Mouse (Mus musculus): ENCODE data around the gene Snx9. TPM values are rescaled to one million over a fixed set of nuclear protein-coding genes. Genes with fewer than 3 reads are reported as not detected.

The Snx9 gene
- polyA plus RNA-seq, 1 experiment from 2014 or later, result 55.9 TPM

DNA sequence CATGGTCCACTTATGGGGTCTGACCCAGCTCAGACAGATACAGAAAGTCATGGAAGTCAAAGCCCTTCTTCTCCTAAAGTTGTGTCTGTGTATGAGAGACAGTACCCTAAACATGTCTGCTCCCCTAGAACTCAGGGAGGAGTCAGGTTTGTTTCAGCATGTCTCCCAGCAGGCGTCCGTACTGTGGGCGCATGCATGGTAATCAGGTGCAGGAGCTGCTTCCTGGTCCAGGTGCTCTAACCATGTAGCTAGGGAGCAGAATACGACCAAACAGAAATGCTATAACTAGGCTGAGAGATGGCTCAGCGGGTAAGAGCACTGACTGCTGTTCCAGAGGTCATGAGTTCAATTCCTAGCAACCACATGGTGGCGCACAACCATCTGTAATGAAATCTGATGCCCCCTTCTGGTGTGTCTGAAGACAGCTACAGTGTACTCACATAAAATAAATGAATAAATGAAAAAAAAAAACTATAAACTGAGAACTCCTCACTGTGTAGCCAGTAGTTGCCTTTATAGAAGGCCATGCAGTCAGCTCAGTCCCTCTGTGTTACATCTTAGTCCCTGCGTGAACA, 52.5 kb downstream of the Snx9 start:
- Histone ChIP-seq H3K27me3 (replicated peaks) (no peaks in the 10 kb centered on the region), H3K4me3 (replicated peaks) (no peak overlapping the region), H3K36me3 (no peaks in the 10 kb centered on the region), H3K9me3 (no peaks in the 10 kb centered on the region), H3K9ac (no peak overlapping the region), H3K27ac (peak overlapping the region; percentile 81), H3K4me2 (replicated peaks) (peak overlapping the region; percentile 12; the same call in 1 of the 2 replicates), H3K4me1 (replicated peaks) (peaks cover 2% of the 10 kb centered on the region; the same call in 1 of the 2 replicates)
- peak; percentile 48 for ATAC-seq
- 62% methylated on average over 7 of the region's 7 CpGs for WGBS

DNA sequence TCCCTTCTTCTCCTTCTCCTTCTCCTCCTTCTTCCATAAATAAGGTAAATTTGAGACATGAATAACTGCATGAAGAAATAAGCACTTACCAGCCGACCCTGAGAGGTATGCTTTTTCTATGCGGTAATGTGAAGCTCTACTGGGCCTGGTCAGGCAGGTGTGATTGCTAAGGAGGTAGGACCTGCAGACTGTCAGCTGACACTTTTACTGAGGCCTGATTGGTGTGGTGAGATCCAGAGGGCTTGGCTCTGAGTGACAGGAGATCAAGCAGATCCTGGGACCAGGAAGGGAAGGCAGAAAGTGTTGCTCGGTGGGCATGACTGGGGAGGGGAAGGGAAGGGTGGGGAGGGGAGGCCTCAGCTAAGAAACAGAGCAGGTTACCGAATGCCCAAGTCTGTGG, 54.9 kb downstream of the Snx9 start:
- peak; percentile 65 for ATAC-seq
- Histone ChIP-seq H3K27me3 (replicated peaks) (no peaks in the 10 kb centered on the region), H3K27ac (0 out of 2 replicates have a peak overlapping the region, but pooled peaks have one; percentile 29), H3K4me3 (replicated peaks) (no peak overlapping the region), H3K9ac (no peak overlapping the region), H3K9me3 (no peaks in the 10 kb centered on the region), H3K36me3 (peaks cover 5% of the 10 kb centered on the region; the same call in 1 of the 2 replicates), H3K4me1 (replicated peaks) (0 out of 2 replicates have a peak, but pooled peaks cover 2% of the 10 kb centered on the region), H3K4me2 (replicated peaks) (peak overlapping the region; percentile 33; the same call in 1 of the 2 replicates)
- 40% methylated on average over 4 of the region's 4 CpGs for WGBS

DNA sequence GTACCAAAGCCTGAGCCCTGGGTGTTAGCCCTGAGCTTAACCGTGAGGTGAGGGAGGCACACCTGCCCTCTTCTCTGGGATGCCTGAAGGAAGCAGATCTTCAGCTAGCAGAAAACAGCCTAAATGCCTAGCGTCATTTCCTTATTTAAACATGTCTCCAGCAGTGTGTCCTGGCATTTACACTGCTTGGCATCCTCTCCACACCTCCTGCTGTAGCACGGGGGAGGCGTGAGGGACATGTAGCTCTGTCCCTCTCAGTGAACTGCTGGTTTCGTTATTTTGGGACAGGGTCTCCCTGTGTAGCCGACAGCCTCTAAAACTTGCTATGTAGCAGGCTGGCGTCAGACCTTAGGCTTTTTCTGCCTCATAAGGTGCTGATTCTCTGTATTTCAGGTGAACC, 55.5 kb downstream of the Snx9 start:
- ATAC-seq, result no peak
- Histone ChIP-seq H3K4me2 (replicated peaks) (no peak overlapping the region), H3K4me1 (replicated peaks) (0 out of 2 replicates have a peak, but pooled peaks cover 2% of the 10 kb centered on the region), H3K4me3 (replicated peaks) (no peak overlapping the region), H3K9ac (no peak overlapping the region), H3K27ac (no peak overlapping the region), H3K27me3 (replicated peaks) (no peaks in the 10 kb centered on the region), H3K9me3 (no peaks in the 10 kb centered on the region), H3K36me3 (peaks cover 5% of the 10 kb centered on the region; the same call in 1 of the 2 replicates)
- 88% methylated on average over 7 of the region's 7 CpGs for WGBS

DNA sequence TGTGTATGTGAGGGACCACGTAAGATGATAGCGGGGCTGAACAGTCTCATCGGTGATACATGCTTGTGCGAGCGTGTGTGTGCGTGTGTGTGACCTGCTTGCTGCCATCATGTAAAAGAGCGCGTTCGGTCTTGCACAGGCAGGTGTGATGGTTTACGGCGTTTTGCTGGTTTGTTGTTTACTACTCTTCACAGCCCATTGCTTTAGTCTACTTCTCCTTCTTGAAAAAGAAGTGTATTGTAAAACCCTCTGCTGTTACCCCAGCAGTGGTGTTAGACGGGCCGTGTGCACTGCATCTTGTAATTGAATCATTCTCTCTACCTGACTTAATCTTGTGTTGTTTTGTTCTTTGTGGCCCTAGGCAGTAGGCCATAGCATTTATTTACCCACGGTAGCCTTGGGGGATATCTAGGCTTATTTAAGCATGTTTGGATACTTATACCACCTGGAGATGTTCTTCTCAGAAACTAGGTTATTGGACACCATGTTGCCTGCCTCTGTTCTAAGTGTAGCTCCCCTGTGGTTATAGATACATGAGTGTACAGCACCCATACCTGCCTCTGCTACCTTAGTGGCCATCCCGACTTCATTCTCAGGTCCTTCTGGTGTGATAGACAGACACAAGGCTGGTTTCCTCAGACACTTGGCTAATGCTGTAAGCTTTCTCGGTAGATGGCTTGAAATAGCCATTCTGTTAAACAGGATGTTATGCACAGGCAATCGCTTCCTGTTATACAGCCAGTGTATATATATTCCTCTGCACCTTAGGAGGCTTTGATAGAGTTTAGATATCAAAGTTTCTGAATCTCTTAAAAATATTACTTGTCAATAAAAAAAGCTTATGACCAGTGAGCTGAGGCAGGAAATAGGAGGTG, 56.4 kb downstream of the Snx9 start:
- no peak for ATAC-seq
- no peak overlapping the region for H3K4me3 ChIP-seq (replicated peaks)
- no peak overlapping the region for H3K27ac ChIP-seq
- no peak overlapping the region for H3K9ac ChIP-seq
- no peaks in the 10 kb centered on the region for H3K27me3 ChIP-seq (replicated peaks)
- no peak overlapping the region for H3K4me2 ChIP-seq (replicated peaks)
- 91% methylated on average over 17 of the region's 17 CpGs for WGBS
- H3K36me3 ChIP-seq, result peaks cover 12% of the 10 kb centered on the region
- no peaks in the 10 kb centered on the region for H3K9me3 ChIP-seq
- H3K4me1 ChIP-seq (replicated peaks), result 0 out of 2 replicates have a peak, but pooled peaks cover 2% of the 10 kb centered on the region

GRCm38 (mm10) chr17:5899251-5899650, 58.1 kb downstream of the Snx9 start:
- WGBS, result 92% methylated on average over 6 of the region's 6 CpGs

GRCm38 (mm10) chr17:5901381-5901780, 60.3 kb downstream of the Snx9 start:
- 82% methylated on average over 5 of the region's 5 CpGs for WGBS
- H3K4me3 ChIP-seq (replicated peaks), result no peak overlapping the region
- 0 out of 2 replicates have a peak, but pooled peaks cover 3% of the 10 kb centered on the region for H3K4me1 ChIP-seq (replicated peaks)
- no peaks in the 10 kb centered on the region for H3K9me3 ChIP-seq
- no peak overlapping the region for H3K9ac ChIP-seq
- H3K27me3 ChIP-seq (replicated peaks), result no peaks in the 10 kb centered on the region
- no peak for ATAC-seq
- H3K4me2 ChIP-seq (replicated peaks), result no peak overlapping the region
- H3K36me3 ChIP-seq, result peaks cover 25% of the 10 kb centered on the region
- H3K27ac ChIP-seq, result no peak overlapping the region

More at GRCm38 (mm10) chr17:5899251-5899650, 58.1 kb downstream of the Snx9 start:
- Histone ChIP-seq H3K27ac (no peak overlapping the region), H3K4me3 (replicated peaks) (no peak overlapping the region), H3K4me2 (replicated peaks) (no peak overlapping the region), H3K27me3 (replicated peaks) (no peaks in the 10 kb centered on the region), H3K9ac (no peak overlapping the region), H3K4me1 (replicated peaks) (0 out of 2 replicates have a peak, but pooled peaks cover 3% of the 10 kb centered on the region), H3K9me3 (no peaks in the 10 kb centered on the region), H3K36me3 (peaks cover 12% of the 10 kb centered on the region)
- no peak for ATAC-seq

DNA sequence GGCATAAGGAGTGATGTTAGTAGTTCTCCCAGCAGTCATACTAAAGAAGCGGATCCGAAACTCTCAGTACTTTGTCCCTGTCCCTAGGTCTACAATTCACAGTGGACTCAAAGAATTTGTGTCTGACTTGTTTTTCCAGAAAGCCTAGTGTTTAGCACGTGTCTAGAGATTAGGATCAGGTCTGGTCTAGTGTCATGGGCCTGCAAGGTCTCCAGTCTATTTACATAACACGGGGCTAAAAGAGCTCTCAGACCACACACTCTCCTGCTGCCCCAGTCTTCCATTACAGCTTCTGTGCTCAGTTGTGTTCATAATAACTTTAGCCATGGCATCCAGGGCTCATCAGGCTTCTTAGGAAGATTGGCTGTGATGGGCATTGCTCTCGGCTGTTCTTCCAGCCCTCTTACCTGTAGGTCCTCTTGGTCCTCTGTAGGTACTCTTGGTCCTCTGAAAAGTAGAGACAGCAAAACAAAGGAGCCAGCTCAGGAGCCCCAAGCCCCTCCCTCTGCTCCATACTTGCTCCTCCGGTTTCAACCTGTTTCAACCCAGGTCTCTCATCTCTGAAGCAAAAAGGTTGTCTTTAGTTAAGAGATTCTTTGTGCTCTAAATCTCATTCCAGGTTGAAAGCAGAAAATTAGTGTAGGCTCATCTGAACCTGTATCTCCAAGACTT, 62.6 kb downstream of the Snx9 start:
- 39% methylated on average over 6 of the region's 6 CpGs for WGBS
- Histone ChIP-seq H3K9ac (no peak overlapping the region), H3K36me3 (peaks cover 37% of the 10 kb centered on the region), H3K4me1 (replicated peaks) (0 out of 2 replicates have a peak, but pooled peaks cover 3% of the 10 kb centered on the region), H3K4me3 (replicated peaks) (no peak overlapping the region), H3K4me2 (replicated peaks) (no peak overlapping the region), H3K9me3 (no peaks in the 10 kb centered on the region), H3K27ac (no peak overlapping the region), H3K27me3 (replicated peaks) (no peaks in the 10 kb centered on the region)
- ATAC-seq, result peak; percentile 68

DNA sequence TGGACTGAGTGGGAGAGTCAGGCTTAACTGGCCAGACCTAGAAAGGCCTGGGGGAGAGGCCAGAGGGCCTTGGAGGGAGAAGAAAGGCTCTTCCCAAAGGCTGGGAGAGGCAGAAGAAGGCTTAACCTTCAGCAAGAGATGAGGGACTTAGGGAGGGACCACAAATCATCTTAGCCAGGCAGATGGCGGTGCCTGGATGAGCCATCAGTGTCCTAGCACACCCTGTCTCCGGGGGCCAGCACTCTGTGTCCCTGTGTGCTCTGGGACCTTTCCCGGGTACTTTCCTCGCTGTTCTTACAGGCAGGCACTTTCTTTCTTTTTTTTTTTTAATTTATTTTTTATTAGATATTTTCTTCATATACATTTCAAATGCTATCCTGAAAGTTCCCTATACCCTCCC, 68.6 kb downstream of the Snx9 start:
- H3K4me1 ChIP-seq (replicated peaks), result no peaks in the 10 kb centered on the region
- no peaks in the 10 kb centered on the region for H3K9me3 ChIP-seq
- WGBS, result 91% methylated on average over 4 of the region's 4 CpGs
- H3K9ac ChIP-seq, result no peak overlapping the region
- H3K27me3 ChIP-seq (replicated peaks), result no peaks in the 10 kb centered on the region
- H3K36me3 ChIP-seq, result peaks cover 40% of the 10 kb centered on the region
- no peak overlapping the region for H3K4me2 ChIP-seq (replicated peaks)
- H3K27ac ChIP-seq, result no peak overlapping the region
- no peak for ATAC-seq
- no peak overlapping the region for H3K4me3 ChIP-seq (replicated peaks)

GRCm38 (mm10) chr17:5911591-5911990, 70.5 kb downstream of the Snx9 start:
- H3K4me1 ChIP-seq (replicated peaks), result no peaks in the 10 kb centered on the region
- 69% methylated on average over 12 of the region's 12 CpGs for WGBS
- no peaks in the 10 kb centered on the region for H3K9me3 ChIP-seq
- H3K4me3 ChIP-seq (replicated peaks), result no peak overlapping the region
- no peak overlapping the region for H3K9ac ChIP-seq
- no peaks in the 10 kb centered on the region for H3K27me3 ChIP-seq (replicated peaks)
- no peak overlapping the region for H3K4me2 ChIP-seq (replicated peaks)
- ATAC-seq, result no peak
- no peak overlapping the region for H3K27ac ChIP-seq
- peaks cover 29% of the 10 kb centered on the region for H3K36me3 ChIP-seq

DNA sequence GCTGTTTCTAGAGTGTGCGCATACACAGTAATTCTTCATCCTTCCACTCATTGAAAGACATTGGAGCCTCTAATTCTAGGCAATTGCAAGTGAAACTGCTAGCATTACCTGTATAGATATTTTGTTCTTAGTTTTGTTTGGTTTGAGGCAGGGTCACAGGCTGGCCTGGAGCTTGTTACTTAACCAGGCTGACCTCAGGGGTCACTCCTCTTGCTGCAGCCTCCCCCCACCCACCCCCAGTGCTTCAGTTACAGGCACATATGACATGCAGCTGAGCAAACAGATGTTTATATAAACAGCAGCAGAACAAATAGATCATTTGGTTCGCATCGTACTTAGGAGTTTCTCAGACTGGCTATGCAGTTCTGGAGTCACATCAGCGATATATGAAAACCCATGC, 71.7 kb downstream of the Snx9 start:
- Histone ChIP-seq H3K9me3 (no peaks in the 10 kb centered on the region), H3K27me3 (replicated peaks) (no peaks in the 10 kb centered on the region), H3K4me2 (replicated peaks) (no peak overlapping the region), H3K4me3 (replicated peaks) (no peak overlapping the region), H3K4me1 (replicated peaks) (no peaks in the 10 kb centered on the region), H3K36me3 (peaks cover 26% of the 10 kb centered on the region), H3K27ac (no peak overlapping the region), H3K9ac (no peak overlapping the region)
- ATAC-seq, result no peak
- WGBS, result 61% methylated on average over 4 of the region's 4 CpGs

GRCm38 (mm10) chr17:5914217-5914616, 73.1 kb downstream of the Snx9 start:
- Histone ChIP-seq H3K4me1 (replicated peaks) (no peaks in the 10 kb centered on the region), H3K27ac (no peak overlapping the region), H3K36me3 (peaks cover 24% of the 10 kb centered on the region), H3K9ac (no peak overlapping the region), H3K9me3 (no peaks in the 10 kb centered on the region), H3K27me3 (replicated peaks) (no peaks in the 10 kb centered on the region), H3K4me2 (replicated peaks) (no peak overlapping the region), H3K4me3 (replicated peaks) (no peak overlapping the region)
- WGBS, result 74% methylated on average over 5 of the region's 5 CpGs
- ATAC-seq, result no peak

DNA sequence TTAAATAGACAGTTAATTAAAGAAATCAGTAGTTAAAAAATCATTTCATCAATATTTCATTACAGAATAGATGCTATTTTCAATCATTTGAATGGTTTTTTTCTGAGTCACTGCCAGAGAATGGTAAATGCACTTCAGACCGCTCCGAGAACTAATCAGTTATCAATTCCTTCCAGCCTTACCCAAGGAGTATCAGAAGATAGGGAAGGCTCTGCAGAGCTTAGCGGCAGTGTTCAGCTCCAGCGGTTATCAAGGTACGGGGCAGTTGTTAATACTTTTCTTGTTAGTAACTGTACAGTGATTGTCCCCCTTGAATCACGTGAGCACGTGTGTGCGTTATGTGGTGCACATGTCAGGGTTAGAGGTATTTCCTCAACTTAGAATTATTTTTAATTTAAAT, 80.8 kb downstream of the Snx9 start:
- H3K4me3 ChIP-seq (replicated peaks), result no peak overlapping the region
- H3K4me2 ChIP-seq (replicated peaks), result no peak overlapping the region
- 93% methylated on average over 8 of the region's 8 CpGs for WGBS
- H3K27me3 ChIP-seq (replicated peaks), result no peaks in the 10 kb centered on the region
- ATAC-seq, result no peak
- peaks cover 29% of the 10 kb centered on the region for H3K36me3 ChIP-seq
- H3K4me1 ChIP-seq (replicated peaks), result no peaks in the 10 kb centered on the region
- no peak overlapping the region for H3K27ac ChIP-seq
- H3K9me3 ChIP-seq, result no peaks in the 10 kb centered on the region
- H3K9ac ChIP-seq, result no peak overlapping the region

Measured in intestine, embryonic 15.5 days (tissue).